Mouse (Mus musculus) ES-Bruce4 (cell line): ENCODE data around the gene 1700008O03Rik.

Experiments used
- CTCF ChIP-seq: IDR thresholded peaks from one replicate; pipeline ENCODE4 v1.8.1; 2011; ENCODE audit warnings: low read depth, low read length
- POLR2A ChIP-seq: IDR thresholded peaks from one replicate; pipeline ENCODE4 v1.8.1; 2011; ENCODE audit warnings: low read length; ENCODE audit not compliant: insufficient read depth

DNA sequence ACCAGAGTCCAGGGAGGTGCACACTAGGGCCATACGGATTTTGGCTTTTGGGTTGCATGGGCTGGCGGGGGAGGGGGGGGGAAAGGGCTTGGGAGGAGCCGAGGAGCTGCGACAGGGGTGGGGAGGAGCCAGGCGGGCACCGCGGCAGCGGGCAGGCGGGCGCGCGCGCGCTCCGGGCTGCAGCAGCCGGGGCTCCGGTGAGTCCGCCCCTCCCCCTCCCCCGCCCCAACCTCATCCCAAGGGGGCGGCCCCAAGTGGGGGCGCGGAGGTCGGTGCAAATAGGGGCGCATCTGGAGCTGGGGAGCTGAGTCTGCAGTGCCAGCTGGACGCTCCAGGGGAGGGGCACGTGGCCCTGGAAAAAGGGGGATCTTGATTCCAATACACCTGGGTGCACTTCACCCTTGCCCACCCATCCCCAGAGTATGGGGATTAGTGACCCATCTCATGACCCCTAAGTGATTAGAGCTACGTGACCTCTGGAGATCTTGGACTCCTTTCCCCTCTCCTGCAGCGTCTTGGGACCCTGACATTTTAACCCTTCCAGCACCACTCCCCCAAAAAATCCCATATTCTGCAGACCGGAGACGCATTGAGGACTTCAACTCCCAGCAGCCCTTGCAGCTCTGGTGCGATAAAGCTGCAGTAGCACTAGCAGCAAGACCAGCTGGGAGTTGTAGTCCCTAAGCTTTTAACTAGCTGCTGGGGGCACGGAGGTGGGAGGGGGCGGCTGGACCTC is 1.5 kb downstream of the 1700008O03Rik start, which contains the start of gene Syt3:
- TF ChIP-seq POLR2A (no peak), CTCF (no peak)
